Mouse (Mus musculus) embryonic fibroblast, embryonic 13.5 days (primary cell): ENCODE data around the gene Duoxa1.

Experiments used
- CTCF ChIP-seq: IDR thresholded peaks from 2 replicates; pipeline ENCODE4 v1.5.1; 2011; ENCODE audit warnings: mild to moderate bottlenecking, control low read depth, low read length, moderate library complexity, borderline replicate concordance; ENCODE audit not compliant: insufficient read depth
- POLR2A ChIP-seq: IDR thresholded peaks from 2 replicates; pipeline ENCODE4 v1.6.1; 2011; ENCODE audit warnings: low read depth, mild to moderate bottlenecking, control low read depth, low read length, moderate library complexity

- TF ChIP-seq CTCF = no peak
- no peak for TF ChIP-seq POLR2A
Measured at GRCm38 (mm10) chr2:122266407-122267193, 46.9 kb downstream of the Duoxa1 start.
